Mouse (Mus musculus) liver, embryonic 15.5 days (tissue): ENCODE data around the gene Mgat3. TPM values are rescaled to one million over a fixed set of nuclear protein-coding genes. Genes with fewer than 3 reads are reported as not detected.

Experiments used
- ATAC-seq: fragments of 200-750 bp; cut with Nextera tagmentation; 2 replicates; pipeline ENCODE4 v1.8.0; 2017; ENCODE audit warnings: moderate number of reproducible peaks, mild to moderate bottlenecking, moderate library complexity; ENCODE audit not compliant: insufficient read depth
- H3K27ac ChIP-seq: fragments of 300-500 bp; sonication (generic); replicated peaks from 2 replicates; pipeline ENCODE4 v1.5.1; 2015; ENCODE audit warnings: mild to moderate bottlenecking, inconsistent platforms
- H3K27me3 ChIP-seq: fragments of 300-500 bp; sonication (generic); 2 replicates; pipeline ENCODE4 v1.6.1; 2015; ENCODE audit warnings: mild to moderate bottlenecking, inconsistent platforms
- H3K36me3 ChIP-seq: fragments of 300-500 bp; sonication (generic); replicated peaks from 2 replicates; pipeline ENCODE4 v1.6.1; 2015; ENCODE audit warnings: moderate library complexity, mild to moderate bottlenecking, inconsistent platforms
- H3K4me1 ChIP-seq: fragments of 300-500 bp; sonication (generic); replicated peaks from 2 replicates; pipeline ENCODE4 v1.6.1; 2015; ENCODE audit warnings: inconsistent platforms
- H3K4me2 ChIP-seq: fragments of 300-500 bp; sonication (generic); 2 replicates; pipeline ENCODE4 v1.6.1; 2015; ENCODE audit warnings: moderate library complexity, mild to moderate bottlenecking, inconsistent platforms
- H3K4me3 ChIP-seq: fragments of 300-500 bp; sonication (generic); replicated peaks from 2 replicates; pipeline ENCODE4 v1.5.1; 2015; ENCODE audit warnings: mild to moderate bottlenecking, inconsistent platforms
- H3K9ac ChIP-seq: fragments of 300-500 bp; sonication (generic); 2 replicates; pipeline ENCODE4 v1.6.1; 2015; ENCODE audit warnings: moderate library complexity, mild to moderate bottlenecking, inconsistent platforms
- H3K9me3 ChIP-seq: fragments of 300-500 bp; sonication (generic); replicated peaks from 2 replicates; pipeline ENCODE4 v1.6.1; 2016; ENCODE audit warnings: inconsistent platforms
- WGBS: fragments of 180-500 bp; shearing (Covaris S2); methylation state at CpG from one replicate; pipeline ENCODE4 v1.1.7; 2015; ENCODE audit warnings: mixed read lengths; ENCODE audit not compliant: insufficient replicate concordance; 5-methylcytosine and 5-hydroxymethylcytosine counted together
- polyA plus RNA-seq: library from polyadenylated mRNA; unstranded; fragments of >200 nt; fragmentation: Nextera tagmentation; extraction: Ambion mirVana; gene quantifications from 2 replicates; pipeline ENCODE4 v1.2.1, GENCODE M21; 2015

Gene Mgat3
- polyA plus RNA-seq, 1 experiment from 2014 or later = 0.54 TPM

DNA sequence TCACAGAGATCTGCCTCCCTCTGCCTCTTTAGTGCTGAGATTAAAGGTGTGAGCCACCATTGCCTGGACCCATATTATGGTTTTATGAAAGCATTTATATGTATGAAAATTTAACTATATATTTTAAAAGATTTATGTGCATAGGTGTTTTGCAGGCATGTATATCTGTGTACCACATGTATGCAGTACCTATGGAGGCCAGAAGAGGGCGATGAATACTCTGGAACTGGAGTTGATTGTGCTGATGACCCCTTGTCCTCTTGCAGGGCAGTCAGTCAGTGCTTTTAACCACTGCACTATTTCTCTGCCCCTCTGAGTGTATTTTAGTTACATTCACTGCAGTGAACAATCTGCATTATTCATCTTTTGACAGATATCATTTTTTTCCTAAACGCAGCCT is 52.3 kb downstream of the Mgat3 start:
- peak; percentile 62 for ATAC-seq
- Histone ChIP-seq H3K4me1 (peaks cover 8% of the 10 kb centered on the region), H3K4me3 (no peak overlapping the region), H3K9ac (no peak overlapping the region), H3K36me3 (no peaks in the 10 kb centered on the region), H3K27me3 (0 out of 2 replicates have a peak, but pooled peaks cover 8% of the 10 kb centered on the region), H3K9me3 (no peaks in the 10 kb centered on the region), H3K27ac (no peak overlapping the region), H3K4me2 (no peak overlapping the region)
- 46% methylated on average over 2 of the region's 2 CpGs for WGBS

DNA sequence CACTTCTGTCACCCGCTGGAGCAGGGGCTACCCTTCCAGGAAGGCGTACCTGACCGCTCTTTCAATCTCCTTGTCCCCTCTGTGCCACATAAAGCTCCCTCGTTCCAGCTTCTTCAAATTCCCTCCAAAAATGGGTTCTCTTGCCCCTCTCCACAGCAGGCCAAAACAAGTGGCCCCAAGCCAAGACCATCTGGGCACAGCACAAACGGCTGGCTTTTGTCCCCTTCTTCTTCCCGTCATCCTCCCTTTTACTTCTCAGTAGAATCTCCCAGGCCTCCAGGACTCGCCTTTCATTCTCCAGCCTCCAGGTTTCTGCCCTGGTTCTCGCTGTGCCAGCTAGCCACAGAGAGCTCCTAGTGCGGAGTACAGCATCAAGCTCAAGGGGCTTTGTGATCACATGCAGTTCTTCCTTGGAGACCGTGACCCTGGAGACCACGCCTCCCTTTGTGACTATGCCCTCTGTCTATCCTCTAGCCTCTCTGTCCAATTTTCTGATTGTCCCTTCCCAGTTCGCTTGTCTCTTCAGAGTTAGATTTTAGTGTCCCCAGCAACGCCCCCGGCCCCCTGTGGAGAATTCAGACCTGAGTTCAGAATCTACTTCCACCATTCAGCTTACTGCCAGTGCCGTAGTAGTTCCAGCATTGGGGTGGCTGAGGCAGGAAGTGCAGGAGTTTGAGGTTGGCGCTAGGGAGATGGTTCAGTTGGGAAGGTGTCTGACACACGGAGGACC is 54.7 kb downstream of the Mgat3 start:
- no peak for ATAC-seq
- Histone ChIP-seq H3K27ac (no peak overlapping the region), H3K9me3 (no peaks in the 10 kb centered on the region), H3K36me3 (no peaks in the 10 kb centered on the region), H3K4me2 (no peak overlapping the region), H3K9ac (no peak overlapping the region), H3K4me3 (no peak overlapping the region), H3K27me3 (0 out of 2 replicates have a peak, but pooled peaks cover 5% of the 10 kb centered on the region), H3K4me1 (peaks cover 15% of the 10 kb centered on the region)
- WGBS = 68% methylated on average over 17 of the region's 17 CpGs

DNA sequence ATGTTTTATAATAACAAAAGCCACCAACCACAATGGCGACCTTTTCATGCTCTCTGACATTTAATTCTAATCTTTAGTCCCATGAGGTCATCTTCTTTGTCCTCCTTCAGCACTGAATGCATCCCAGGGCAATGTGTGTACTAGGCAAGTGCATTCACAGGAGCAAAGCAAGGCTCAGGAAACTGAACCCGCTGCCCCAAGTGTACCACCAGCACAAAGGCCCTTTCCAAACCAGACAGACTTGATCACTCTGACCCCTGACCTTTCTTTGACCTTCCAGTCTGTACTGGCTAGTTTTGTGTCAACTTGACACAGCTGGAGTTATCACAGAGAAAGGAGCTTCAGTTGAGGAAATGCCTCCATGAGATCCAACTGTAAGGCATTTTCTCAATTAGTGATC is 58.8 kb downstream of the Mgat3 start:
- H3K4me2 ChIP-seq = no peak overlapping the region
- no peak overlapping the region for H3K9ac ChIP-seq
- H3K27ac ChIP-seq = no peak overlapping the region
- H3K36me3 ChIP-seq = peaks cover 21% of the 10 kb centered on the region
- no peak overlapping the region for H3K4me3 ChIP-seq
- no peak for ATAC-seq
- no peaks in the 10 kb centered on the region for H3K9me3 ChIP-seq
- peaks cover 36% of the 10 kb centered on the region for H3K4me1 ChIP-seq
- H3K27me3 ChIP-seq = 0 out of 2 replicates have a peak, but pooled peaks cover 5% of the 10 kb centered on the region
- WGBS = 67% methylated on average over 2 of the region's 2 CpGs

DNA sequence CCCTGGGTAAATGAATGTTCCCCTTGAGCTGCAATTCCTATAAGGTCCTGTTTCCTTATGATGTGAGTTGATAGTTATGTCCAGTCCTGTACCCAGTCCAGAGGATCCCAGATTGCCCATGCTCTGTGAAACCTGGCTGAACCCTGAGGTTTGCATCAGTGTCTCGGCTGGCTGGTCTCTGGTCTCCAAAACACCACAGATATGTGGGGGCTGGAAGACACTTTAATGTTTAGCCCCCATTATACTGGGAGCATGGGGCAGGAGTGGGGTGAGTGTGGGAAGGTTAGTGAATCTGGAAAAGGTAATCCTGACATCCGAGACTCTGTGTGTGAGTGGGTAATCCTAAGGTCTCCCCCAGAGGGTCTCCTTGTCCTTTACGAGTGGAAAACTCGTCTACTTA is 59.5 kb downstream of the Mgat3 start:
- WGBS = 67% methylated on average over 4 of the region's 4 CpGs
- Histone ChIP-seq H3K36me3 (peaks cover 27% of the 10 kb centered on the region), H3K9ac (peak overlapping the region; percentile 50), H3K27me3 (0 out of 2 replicates have a peak, but pooled peaks cover 5% of the 10 kb centered on the region), H3K9me3 (no peaks in the 10 kb centered on the region), H3K4me1 (peaks cover 36% of the 10 kb centered on the region), H3K4me3 (peak overlapping the region; percentile 95; the same call in 1 of the 2 replicates), H3K4me2 (peak overlapping the region; percentile 71), H3K27ac (peak overlapping the region; percentile 91)
- ATAC-seq = no peak

- Histone ChIP-seq H3K27me3 (no peaks in the 10 kb centered on the region), H3K9me3 (no peaks in the 10 kb centered on the region), H3K4me2 (peak within 1 kb of the TSS; percentile 86), H3K4me3 (peak within 1 kb of the TSS; percentile 95), H3K27ac (peak within 1 kb of the TSS; percentile 91), H3K4me1 (peaks cover 36% of the 10 kb centered on the region), H3K9ac (peak within 1 kb of the TSS; percentile 86), H3K36me3 (peaks cover 35% of the 10 kb centered on the region)
- WGBS = under 1% methylated on average over 67 of the region's 67 CpGs
- peak; percentile 98 for ATAC-seq
Observed at GRCm38 (mm10) chr15:80233733-80234509, 60.4 kb downstream of the Mgat3 start, which contains the start of gene Mief1. Gene Mief1 (plus strand): TSS chr15:80234018.

GRCm38 (mm10) chr15:80235535-80235934 is 62.0 kb downstream of the Mgat3 start, which contains the start of gene AC140267.1:
Gene AC140267.1 (plus strand): TSS chr15:80235835.
- Histone ChIP-seq H3K27me3 (no peaks in the 10 kb centered on the region), H3K4me1 (peaks cover 36% of the 10 kb centered on the region), H3K9me3 (no peaks in the 10 kb centered on the region), H3K4me3 (peak within 1 kb of the TSS; percentile 95), H3K27ac (peak within 1 kb of the TSS; percentile 87), H3K36me3 (peaks cover 45% of the 10 kb centered on the region), H3K9ac (peak within 1 kb of the TSS; percentile 86), H3K4me2 (peak within 1 kb of the TSS; percentile 86)
- WGBS = 88% methylated on average over 9 of the region's 9 CpGs
- ATAC-seq = no peak

- no peak overlapping the region for H3K4me2 ChIP-seq
- H3K4me3 ChIP-seq = no peak overlapping the region
- H3K9me3 ChIP-seq = no peaks in the 10 kb centered on the region
- H3K9ac ChIP-seq = no peak overlapping the region
- H3K4me1 ChIP-seq = peaks cover 52% of the 10 kb centered on the region
- H3K27ac ChIP-seq = peak overlapping the region; percentile 2; the same call in 1 of the 2 replicates
- peaks cover 93% of the 10 kb centered on the region for H3K36me3 ChIP-seq
- no peaks in the 10 kb centered on the region for H3K27me3 ChIP-seq
- no peak for ATAC-seq
- WGBS = 90% methylated on average over 12 of the region's 12 CpGs
Observed at GRCm38 (mm10) chr15:80248135-80248534, 74.6 kb downstream of the Mgat3 start.

GRCm38 (mm10) chr15:80248596-80248995 is 75.1 kb downstream of the Mgat3 start:
- 85% methylated on average over 1 of the region's 1 CpGs for WGBS
- no peak for ATAC-seq
- Histone ChIP-seq H3K27me3 (no peaks in the 10 kb centered on the region), H3K9ac (no peak overlapping the region), H3K4me3 (no peak overlapping the region), H3K27ac (peak overlapping the region; percentile 93), H3K36me3 (peaks cover 93% of the 10 kb centered on the region), H3K4me1 (peaks cover 57% of the 10 kb centered on the region), H3K9me3 (no peaks in the 10 kb centered on the region), H3K4me2 (no peak overlapping the region)

DNA sequence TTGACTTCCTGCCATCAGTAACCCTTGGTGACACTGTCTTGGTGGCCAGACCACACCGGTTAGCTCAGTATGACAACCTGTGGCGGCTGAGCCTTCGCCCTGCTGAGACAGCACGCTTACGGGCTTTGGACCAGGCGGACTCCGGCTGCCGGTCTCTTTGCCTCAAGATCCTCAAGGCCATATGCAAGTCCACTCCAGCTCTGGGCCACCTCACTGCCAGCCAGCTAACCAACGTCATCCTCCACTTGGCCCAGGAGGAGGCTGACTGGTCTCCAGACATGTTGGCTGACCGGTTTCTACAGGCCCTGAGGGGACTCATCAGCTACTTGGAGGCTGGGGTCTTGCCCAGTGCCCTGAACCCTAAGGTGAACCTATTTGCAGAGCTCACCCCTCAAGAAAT is 76.2 kb downstream of the Mgat3 start:
- Histone ChIP-seq H3K4me2 (peak overlapping the region; percentile 66), H3K27me3 (no peaks in the 10 kb centered on the region), H3K36me3 (peaks cover 82% of the 10 kb centered on the region), H3K9ac (peak overlapping the region; percentile 47; the same call in 1 of the 2 replicates), H3K9me3 (no peaks in the 10 kb centered on the region), H3K4me1 (peaks cover 67% of the 10 kb centered on the region), H3K4me3 (0 out of 2 replicates have a peak overlapping the region, but pooled peaks have one; percentile 3), H3K27ac (peak overlapping the region; percentile 93)
- 83% methylated on average over 10 of the region's 10 CpGs for WGBS
- ATAC-seq = no peak

DNA sequence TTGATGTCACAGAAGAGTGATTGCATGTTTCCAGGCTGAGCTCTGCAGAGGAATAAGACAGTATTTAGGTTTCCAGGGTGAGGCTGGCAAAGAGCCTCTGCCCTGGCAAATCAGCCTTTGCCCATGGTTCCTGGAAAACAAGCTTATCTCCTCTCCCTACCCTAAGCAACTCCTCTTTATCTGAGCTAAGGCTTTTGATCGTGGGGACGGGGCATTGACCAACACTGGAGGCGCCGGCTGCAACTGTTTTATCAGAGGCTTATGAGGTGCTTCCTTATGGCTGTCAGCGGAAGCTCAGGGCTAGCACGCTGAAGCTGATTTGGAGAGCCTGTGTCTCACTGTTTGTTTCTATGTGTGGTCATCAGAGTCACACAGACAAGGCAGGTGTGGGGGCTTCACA is 77.1 kb downstream of the Mgat3 start:
- WGBS = 24% methylated on average over 6 of the region's 6 CpGs
- H3K4me2 ChIP-seq = peak overlapping the region; percentile 66
- H3K27ac ChIP-seq = peak overlapping the region; percentile 93
- H3K4me3 ChIP-seq = peak overlapping the region; percentile 28
- H3K9ac ChIP-seq = peak overlapping the region; percentile 47
- peak; percentile 26 for ATAC-seq
- H3K4me1 ChIP-seq = peaks cover 68% of the 10 kb centered on the region
- H3K27me3 ChIP-seq = no peaks in the 10 kb centered on the region
- H3K36me3 ChIP-seq = peaks cover 75% of the 10 kb centered on the region
- no peaks in the 10 kb centered on the region for H3K9me3 ChIP-seq

DNA sequence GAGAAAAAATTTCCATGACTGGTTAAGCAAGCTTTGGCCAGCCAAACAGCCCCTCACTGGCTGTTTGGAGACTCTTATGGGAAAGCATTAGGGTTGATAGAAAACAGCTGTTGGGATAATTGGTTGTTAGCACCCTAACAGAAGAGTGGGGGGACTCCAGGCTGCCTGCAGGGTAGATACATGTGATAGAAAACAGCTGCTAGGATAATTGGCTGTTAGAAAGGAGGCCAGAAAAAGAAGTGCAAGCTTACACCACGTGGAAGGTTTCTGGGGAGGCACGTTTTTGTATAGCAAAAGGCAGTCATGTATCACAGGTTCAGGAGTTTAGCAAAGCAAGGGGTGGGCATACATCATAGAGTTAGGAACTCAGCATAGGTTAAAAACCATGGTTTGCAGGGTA is 80.0 kb downstream of the Mgat3 start:
- H3K4me2 ChIP-seq = peak overlapping the region; percentile 92
- no peaks in the 10 kb centered on the region for H3K27me3 ChIP-seq
- peaks cover 83% of the 10 kb centered on the region for H3K4me1 ChIP-seq
- no peak overlapping the region for H3K9ac ChIP-seq
- peak overlapping the region; percentile 92; the same call in 1 of the 2 replicates for H3K4me3 ChIP-seq
- peaks cover 73% of the 10 kb centered on the region for H3K36me3 ChIP-seq
- WGBS = 54% methylated on average over 2 of the region's 2 CpGs
- no peaks in the 10 kb centered on the region for H3K9me3 ChIP-seq
- ATAC-seq = no peak
- H3K27ac ChIP-seq = peak overlapping the region; percentile 99
